Mouse (Mus musculus) hindbrain, embryonic 14.5 days (tissue): ENCODE results near the gene Btbd9. TPM values are rescaled to one million over a fixed set of nuclear protein-coding genes. Genes with fewer than 3 reads are reported as not detected.
A peak's percentile ranks its signal among the peaks of the same experiment; 100 is the strongest.

ENCODE experiments used
- ATAC-seq: fragments of 200-750 bp; cut with Nextera tagmentation; 2 replicates; pipeline ENCODE4 v1.8.0; 2017; ENCODE audit warnings: moderate number of reproducible peaks, mild to moderate bottlenecking, moderate TSS enrichment, moderate library complexity; ENCODE audit not compliant: low FRiP score
- DNase-seq: peaks from one replicate; pipeline ENCODE4 v3.0.0-alpha.2; 2015; ENCODE audit warnings: low spot score
- H3K27ac ChIP-seq: fragments of 300-500 bp; sonication (generic); 2 replicates; pipeline ENCODE4 v1.5.1; 2014; ENCODE audit warnings: mild to moderate bottlenecking, moderate library complexity
- H3K27me3 ChIP-seq: fragments of 300-500 bp; sonication (generic); 2 replicates; pipeline ENCODE4 v1.6.1; 2014; ENCODE audit warnings: mild to moderate bottlenecking, low read length, mixed read lengths; ENCODE audit not compliant: control insufficient read depth, insufficient read depth
- H3K36me3 ChIP-seq: fragments of 300-500 bp; sonication (generic); replicated peaks from 2 replicates; pipeline ENCODE4 v1.6.1; 2014; ENCODE audit not compliant: control insufficient read depth, insufficient read depth
- H3K4me1 ChIP-seq: fragments of 300-500 bp; sonication (generic); replicated peaks from 2 replicates; pipeline ENCODE4 v1.6.1; 2014; ENCODE audit warnings: antibody characterized with exemption, low read length, mixed read lengths; ENCODE audit not compliant: control insufficient read depth, insufficient read depth
- H3K4me2 ChIP-seq: fragments of 300-500 bp; sonication (generic); replicated peaks from 2 replicates; pipeline ENCODE4 v1.6.1; 2014; ENCODE audit warnings: mild to moderate bottlenecking, moderate library complexity
- H3K4me3 ChIP-seq: fragments of 300-500 bp; sonication (generic); replicated peaks from 2 replicates; pipeline ENCODE4 v1.5.1; 2014; ENCODE audit warnings: mild to moderate bottlenecking, low read length
- H3K9ac ChIP-seq: fragments of 300-500 bp; sonication (generic); 2 replicates; pipeline ENCODE4 v1.6.1; 2014
- H3K9me3 ChIP-seq: fragments of 300-500 bp; sonication (generic); 2 replicates; pipeline ENCODE4 v1.6.1; 2016; ENCODE audit warnings: low read length; ENCODE audit not compliant: control insufficient read depth
- WGBS: fragments of 180-500 bp; shearing (Covaris S2); extraction: QIAGEN DNeasy Blood & Tissue Kit; methylation state at CpG from one replicate; pipeline ENCODE4 v1.1.7; 2014; 5-methylcytosine and 5-hydroxymethylcytosine counted together
- polyA plus RNA-seq: library from polyadenylated mRNA; unstranded; fragments of >200 nt; fragmentation: Nextera tagmentation; extraction: Ambion mirVana; gene quantifications from 2 replicates; pipeline ENCODE4 v1.2.1, GENCODE M21; 2014

Btbd9 gene
- polyA plus RNA-seq, 1 experiment from 2014 or later, result 126 TPM

GRCm38 (mm10) chr17:30606206-30606605, 29.9 kb upstream of the Btbd9 start:
- ATAC-seq (no peak), DNase-seq (no peak)
- 92% methylated on average over 11 of the region's 11 CpGs for WGBS
- Histone ChIP-seq H3K9ac (no peak overlapping the region), H3K4me3 (no peak overlapping the region), H3K36me3 (peaks cover 11% of the 10 kb centered on the region), H3K9me3 (no peaks in the 10 kb centered on the region), H3K4me1 (0 out of 2 replicates have a peak, but pooled peaks cover 3% of the 10 kb centered on the region), H3K27me3 (no peaks in the 10 kb centered on the region), H3K27ac (no peak overlapping the region), H3K4me2 (no peak overlapping the region)

GRCm38 (mm10) chr17:30605001-30605400, 28.7 kb upstream of the Btbd9 start:
- H3K4me3 ChIP-seq, result no peak overlapping the region
- H3K9me3 ChIP-seq, result no peaks in the 10 kb centered on the region
- no peaks in the 10 kb centered on the region for H3K27me3 ChIP-seq
- DNase-seq (no peak), ATAC-seq (no peak)
- H3K4me2 ChIP-seq, result no peak overlapping the region
- peaks cover 11% of the 10 kb centered on the region for H3K36me3 ChIP-seq
- H3K27ac ChIP-seq, result no peak overlapping the region
- H3K9ac ChIP-seq, result no peak overlapping the region
- WGBS, result 89% methylated on average over 5 of the region's 5 CpGs
- 0 out of 2 replicates have a peak, but pooled peaks cover 2% of the 10 kb centered on the region for H3K4me1 ChIP-seq

GRCm38 (mm10) chr17:30604296-30604695, 28.0 kb upstream of the Btbd9 start:
- Histone ChIP-seq H3K27ac (no peak overlapping the region), H3K9ac (no peak overlapping the region), H3K4me3 (no peak overlapping the region), H3K9me3 (no peaks in the 10 kb centered on the region), H3K27me3 (no peaks in the 10 kb centered on the region), H3K4me2 (no peak overlapping the region), H3K36me3 (peaks cover 16% of the 10 kb centered on the region), H3K4me1 (0 out of 2 replicates have a peak, but pooled peaks cover 2% of the 10 kb centered on the region)
- WGBS, result 92% methylated on average over 6 of the region's 6 CpGs
- DNase-seq (no peak), ATAC-seq (no peak)

- Histone ChIP-seq H3K4me2 (no peak overlapping the region), H3K27ac (no peak overlapping the region), H3K27me3 (no peaks in the 10 kb centered on the region), H3K36me3 (peaks cover 24% of the 10 kb centered on the region), H3K4me1 (no peaks in the 10 kb centered on the region), H3K9ac (no peak overlapping the region), H3K9me3 (no peaks in the 10 kb centered on the region), H3K4me3 (no peak overlapping the region)
- DNase-seq (no peak), ATAC-seq (no peak)
- WGBS, result 95% methylated on average over 14 of the region's 14 CpGs
These were observed 25.9 kb upstream of the Btbd9 start for GRCm38 (mm10) chr17:30602175-30602574.

GRCm38 (mm10) chr17:30598300-30598699, 22.0 kb upstream of the Btbd9 start:
- H3K4me1 ChIP-seq, result no peaks in the 10 kb centered on the region
- H3K36me3 ChIP-seq, result peaks cover 35% of the 10 kb centered on the region
- H3K4me3 ChIP-seq, result no peak overlapping the region
- no peak overlapping the region for H3K27ac ChIP-seq
- no peaks in the 10 kb centered on the region for H3K9me3 ChIP-seq
- H3K27me3 ChIP-seq, result no peaks in the 10 kb centered on the region
- DNase-seq, result no peak
- H3K4me2 ChIP-seq, result no peak overlapping the region
- WGBS, result 72% methylated on average over 5 of the region's 5 CpGs
- H3K9ac ChIP-seq, result no peak overlapping the region
- ATAC-seq, result no peak

GRCm38 (mm10) chr17:30597786-30598185, 21.5 kb upstream of the Btbd9 start:
- Histone ChIP-seq H3K27ac (no peak overlapping the region), H3K27me3 (no peaks in the 10 kb centered on the region), H3K4me1 (no peaks in the 10 kb centered on the region), H3K4me2 (no peak overlapping the region), H3K9ac (no peak overlapping the region), H3K4me3 (no peak overlapping the region), H3K36me3 (peaks cover 36% of the 10 kb centered on the region), H3K9me3 (no peaks in the 10 kb centered on the region)
- 93% methylated on average over 9 of the region's 9 CpGs for WGBS
- ATAC-seq, result no peak
- DNase-seq, result no peak

- Histone ChIP-seq H3K9ac (no peak overlapping the region), H3K9me3 (no peaks in the 10 kb centered on the region), H3K4me1 (0 out of 2 replicates have a peak, but pooled peaks cover 6% of the 10 kb centered on the region), H3K27me3 (no peaks in the 10 kb centered on the region), H3K27ac (no peak overlapping the region), H3K4me3 (no peak overlapping the region), H3K36me3 (peaks cover 32% of the 10 kb centered on the region), H3K4me2 (no peak overlapping the region)
- DNase-seq (no peak), ATAC-seq (no peak)
- 52% methylated on average over 6 of the region's 6 CpGs for WGBS
These were observed 18.6 kb upstream of the Btbd9 start for GRCm38 (mm10) chr17:30594846-30595245.

GRCm38 (mm10) chr17:30594407-30594806, 18.1 kb upstream of the Btbd9 start:
- DNase-seq (no peak), ATAC-seq (no peak)
- H3K36me3 ChIP-seq, result peaks cover 28% of the 10 kb centered on the region
- no peak overlapping the region for H3K9ac ChIP-seq
- 0 out of 2 replicates have a peak, but pooled peaks cover 6% of the 10 kb centered on the region for H3K4me1 ChIP-seq
- no peaks in the 10 kb centered on the region for H3K9me3 ChIP-seq
- H3K4me2 ChIP-seq, result no peak overlapping the region
- H3K27ac ChIP-seq, result no peak overlapping the region
- H3K4me3 ChIP-seq, result no peak overlapping the region
- 43% methylated on average over 5 of the region's 5 CpGs for WGBS
- no peaks in the 10 kb centered on the region for H3K27me3 ChIP-seq

GRCm38 (mm10) chr17:30590417-30591198, 14.3 kb upstream of the Btbd9 start:
- Histone ChIP-seq H3K27me3 (no peaks in the 10 kb centered on the region), H3K27ac (no peak overlapping the region), H3K9me3 (no peaks in the 10 kb centered on the region), H3K4me3 (no peak overlapping the region), H3K4me1 (0 out of 2 replicates have a peak, but pooled peaks cover 6% of the 10 kb centered on the region), H3K36me3 (peaks cover 9% of the 10 kb centered on the region), H3K9ac (no peak overlapping the region), H3K4me2 (no peak overlapping the region; the same call in 1 of the 2 replicates)
- DNase-seq (peak; percentile 80), ATAC-seq (peak; percentile 48; the same call in 1 of the 2 replicates)
- 31% methylated on average over 17 of the region's 17 CpGs for WGBS
